Mouse (Mus musculus) skeletal muscle tissue, postnatal 0 days (tissue): ENCODE data around the gene Enkur. TPM values are rescaled to one million over a fixed set of nuclear protein-coding genes. Genes with fewer than 3 reads are reported as not detected.

Experiments used
- polyA plus RNA-seq: library from polyadenylated mRNA; unstranded; fragments of >200 nt; fragmentation: Nextera tagmentation; extraction: Ambion mirVana; gene quantifications from 2 replicates; pipeline ENCODE4 v1.2.1, GENCODE M21; 2015

The Enkur gene
- polyA plus RNA-seq = 3.9 and 5.2 TPM in 2 replicates

GRCm38 (mm10) chr2:21204912-21205830 is at the start of gene Enkur, which contains the start of gene Thnsl1:
Enkur (minus strand) TSS chr2:21205365.
Thnsl1 (plus strand) TSS chr2:21205724.

Other genes starting within 250 kb of the Enkur start
- gene Arhgap21, start 236.5 kb downstream of the Enkur start, polyA plus RNA-seq = 9.7 TPM in 2 replicates
- gene Thnsl1, start 359 bp upstream of the Enkur start, polyA plus RNA-seq = 4.6 and 5.1 TPM in 2 replicates
- not detected in 2 replicates for gene Gpr158, start 162.2 kb upstream of the Enkur start, polyA plus RNA-seq